Mouse (Mus musculus) heart, embryonic 15.5 days (tissue): ENCODE results near the gene Supt5. TPM values are rescaled to one million over a fixed set of nuclear protein-coding genes. Genes with fewer than 3 reads are reported as not detected.

Experiments
- ATAC-seq: fragments of 200-750 bp; cut with Nextera tagmentation; replicated peaks from 2 replicates; pipeline ENCODE4 v1.8.0; 2017; ENCODE audit warnings: low read depth, moderate TSS enrichment; ENCODE audit not compliant: insufficient number of reproducible peaks, insufficient read depth, low FRiP score
- H3K27ac ChIP-seq: fragments of 300-500 bp; sonication (generic); 2 replicates; pipeline ENCODE4 v1.5.1; 2015; ENCODE audit warnings: mild to moderate bottlenecking, inconsistent platforms
- H3K27me3 ChIP-seq: fragments of 300-500 bp; sonication (generic); 2 replicates; pipeline ENCODE4 v1.6.1; 2015; ENCODE audit warnings: inconsistent platforms
- H3K36me3 ChIP-seq: fragments of 300-500 bp; sonication (generic); 2 replicates; pipeline ENCODE4 v1.6.1; 2015; ENCODE audit warnings: mild to moderate bottlenecking, inconsistent platforms
- H3K4me1 ChIP-seq: fragments of 300-500 bp; sonication (generic); replicated peaks from 2 replicates; pipeline ENCODE4 v1.6.1; 2015; ENCODE audit warnings: inconsistent platforms
- H3K4me2 ChIP-seq: fragments of 300-500 bp; sonication (generic); 2 replicates; pipeline ENCODE4 v1.6.1; 2015; ENCODE audit warnings: inconsistent platforms, mild to moderate bottlenecking, moderate library complexity
- H3K4me3 ChIP-seq: fragments of 300-500 bp; sonication (generic); 2 replicates; pipeline ENCODE4 v1.5.1; 2015; ENCODE audit warnings: mild to moderate bottlenecking, inconsistent platforms
- H3K9ac ChIP-seq: fragments of 300-500 bp; sonication (generic); 2 replicates; pipeline ENCODE4 v1.6.1; 2015; ENCODE audit warnings: mild to moderate bottlenecking, inconsistent platforms
- H3K9me3 ChIP-seq: fragments of 300-500 bp; sonication (generic); replicated peaks from 2 replicates; pipeline ENCODE4 v1.6.1; 2016; ENCODE audit warnings: inconsistent platforms
- WGBS: fragments of 180-500 bp; shearing (Covaris S2); methylation state at CpG from one replicate; pipeline ENCODE4 v1.1.7; 2015; ENCODE audit warnings: mixed read lengths; 5-methylcytosine and 5-hydroxymethylcytosine counted together
- polyA plus RNA-seq: library from polyadenylated mRNA; unstranded; fragments of >200 nt; fragmentation: Nextera tagmentation; extraction: Ambion mirVana; gene quantifications from 2 replicates; pipeline ENCODE4 v1.2.1, GENCODE M21; 2015

The Supt5 gene
- polyA plus RNA-seq, 1 experiment from 2014 or later = 52.0 TPM

DNA sequence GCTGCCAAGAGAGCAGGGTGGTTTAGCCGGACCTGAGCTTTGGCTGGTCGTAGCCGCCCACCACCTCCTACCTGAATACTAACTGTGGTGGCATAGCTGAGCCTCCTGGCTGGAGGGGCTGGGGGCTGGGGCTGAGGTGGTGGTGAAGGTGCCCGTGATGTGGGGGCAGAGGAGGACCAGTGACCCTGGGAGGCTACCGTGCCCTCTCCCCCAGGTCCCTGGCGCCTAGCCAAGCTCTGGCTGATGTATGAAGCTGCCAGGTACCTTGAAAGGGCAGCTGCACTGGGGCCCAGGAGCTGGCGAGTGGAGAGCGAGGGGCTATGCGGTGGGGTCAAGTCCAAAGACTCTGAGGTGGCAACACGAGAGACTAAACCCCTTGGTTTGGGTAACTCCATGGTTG is 21.3 kb upstream of the Supt5 start:
- 79% methylated on average over 10 of the region's 10 CpGs for WGBS

GRCm38 (mm10) chr7:28358431-28358830 is 19.9 kb upstream of the Supt5 start:
- H3K9ac ChIP-seq = peak overlapping the region; percentile 10; the same call in 1 of the 2 replicates
- H3K36me3 ChIP-seq = peaks cover 51% of the 10 kb centered on the region
- no peaks in the 10 kb centered on the region for H3K9me3 ChIP-seq
- peak overlapping the region; percentile 83 for H3K27ac ChIP-seq
- WGBS = 53% methylated on average over 7 of the region's 7 CpGs
- H3K4me2 ChIP-seq = peak overlapping the region; percentile 17; the same call in 1 of the 2 replicates
- no peak overlapping the region for H3K4me3 ChIP-seq
- no peaks in the 10 kb centered on the region for H3K27me3 ChIP-seq
- H3K4me1 ChIP-seq = peaks cover 41% of the 10 kb centered on the region
- ATAC-seq = no peak

More for the DNA sequence above, 21.3 kb upstream of the Supt5 start:
- Histone ChIP-seq H3K9me3 (no peaks in the 10 kb centered on the region), H3K4me1 (peaks cover 41% of the 10 kb centered on the region), H3K9ac (no peak overlapping the region), H3K27ac (no peak overlapping the region), H3K27me3 (no peaks in the 10 kb centered on the region), H3K4me3 (no peak overlapping the region), H3K4me2 (no peak overlapping the region), H3K36me3 (peaks cover 53% of the 10 kb centered on the region)
- no peak for ATAC-seq

DNA sequence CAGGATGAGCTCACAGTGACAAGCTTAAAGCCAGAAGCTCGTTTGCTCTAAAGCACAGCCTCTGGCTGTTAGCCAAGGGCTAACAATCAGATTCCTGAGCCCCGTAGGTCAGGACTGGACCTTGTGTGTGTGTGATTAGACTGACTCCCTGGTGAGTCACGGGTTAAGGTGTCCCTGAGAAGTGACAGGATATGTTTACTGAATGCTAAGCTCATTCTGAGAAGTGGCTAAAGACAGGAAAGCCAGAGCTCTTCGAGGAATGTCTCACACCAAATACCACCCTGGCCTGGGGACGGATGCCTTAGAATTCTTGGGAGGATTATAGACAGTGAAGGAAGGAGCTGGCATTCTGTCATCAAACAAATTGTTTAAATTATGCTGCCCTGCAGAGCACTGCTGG is 19.4 kb upstream of the Supt5 start:
- peak; percentile 13; the same call in 1 of the 2 replicates for ATAC-seq
- Histone ChIP-seq H3K9ac (peak overlapping the region; percentile 10; the same call in 1 of the 2 replicates), H3K27ac (peak overlapping the region; percentile 83), H3K4me3 (no peak overlapping the region), H3K9me3 (no peaks in the 10 kb centered on the region), H3K27me3 (no peaks in the 10 kb centered on the region), H3K4me1 (peaks cover 41% of the 10 kb centered on the region), H3K36me3 (peaks cover 53% of the 10 kb centered on the region), H3K4me2 (peak overlapping the region; percentile 17; the same call in 1 of the 2 replicates)
- 3% methylated on average over 5 of the region's 5 CpGs for WGBS

DNA sequence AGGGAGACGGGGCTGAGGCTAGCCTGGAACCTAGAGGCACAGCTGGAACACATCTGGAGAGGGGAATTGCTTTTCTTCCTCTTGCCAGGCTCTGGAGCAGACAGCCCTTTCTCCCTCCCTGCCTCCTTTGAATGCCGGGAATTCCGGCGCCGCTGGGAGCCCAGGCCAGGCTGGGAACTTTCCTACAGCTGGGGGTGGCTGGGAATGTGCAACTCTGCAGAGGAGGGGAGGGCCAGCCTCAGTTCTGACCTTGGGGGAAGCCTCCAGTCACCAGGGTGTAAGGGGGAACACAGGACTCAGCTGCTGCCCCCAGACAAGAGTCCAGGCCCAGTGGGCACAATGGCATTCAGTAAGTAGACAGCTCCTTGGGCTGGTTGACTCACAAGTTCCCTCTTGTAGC is 18.4 kb upstream of the Supt5 start:
- ATAC-seq = peak; percentile 67
- Histone ChIP-seq H3K4me3 (no peak overlapping the region), H3K9ac (0 out of 2 replicates have a peak overlapping the region, but pooled peaks have one; percentile 5), H3K27me3 (no peaks in the 10 kb centered on the region), H3K36me3 (peaks cover 56% of the 10 kb centered on the region), H3K27ac (peak overlapping the region; percentile 83), H3K4me1 (peaks cover 38% of the 10 kb centered on the region), H3K9me3 (no peaks in the 10 kb centered on the region), H3K4me2 (no peak overlapping the region)
- under 1% methylated on average over 5 of the region's 5 CpGs for WGBS

DNA sequence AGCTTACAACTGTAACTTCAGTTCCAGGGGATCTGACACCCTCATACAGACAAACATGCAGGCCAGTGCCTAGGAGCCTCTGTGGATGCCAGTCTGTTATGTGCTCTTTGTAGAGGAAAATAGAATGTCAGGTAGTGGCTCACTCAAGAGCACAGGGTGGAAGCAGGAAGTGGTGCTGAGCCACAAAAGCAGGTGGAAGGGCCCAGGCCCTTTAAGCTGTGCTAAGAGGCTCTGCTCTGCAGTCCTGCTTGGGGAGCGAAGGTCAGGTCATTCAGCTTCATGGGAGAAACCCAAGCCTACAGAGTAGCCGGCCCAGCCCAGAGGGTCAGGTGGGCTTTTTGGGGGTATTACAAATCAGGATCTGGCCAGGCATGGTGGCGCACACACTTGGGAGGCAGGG is 16.7 kb upstream of the Supt5 start:
- 85% methylated on average over 3 of the region's 3 CpGs for WGBS
- Histone ChIP-seq H3K9ac (no peak overlapping the region), H3K4me3 (no peak overlapping the region), H3K4me2 (no peak overlapping the region), H3K27ac (no peak overlapping the region), H3K27me3 (no peaks in the 10 kb centered on the region), H3K4me1 (peaks cover 43% of the 10 kb centered on the region), H3K9me3 (no peaks in the 10 kb centered on the region), H3K36me3 (peaks cover 40% of the 10 kb centered on the region)
- ATAC-seq = no peak

DNA sequence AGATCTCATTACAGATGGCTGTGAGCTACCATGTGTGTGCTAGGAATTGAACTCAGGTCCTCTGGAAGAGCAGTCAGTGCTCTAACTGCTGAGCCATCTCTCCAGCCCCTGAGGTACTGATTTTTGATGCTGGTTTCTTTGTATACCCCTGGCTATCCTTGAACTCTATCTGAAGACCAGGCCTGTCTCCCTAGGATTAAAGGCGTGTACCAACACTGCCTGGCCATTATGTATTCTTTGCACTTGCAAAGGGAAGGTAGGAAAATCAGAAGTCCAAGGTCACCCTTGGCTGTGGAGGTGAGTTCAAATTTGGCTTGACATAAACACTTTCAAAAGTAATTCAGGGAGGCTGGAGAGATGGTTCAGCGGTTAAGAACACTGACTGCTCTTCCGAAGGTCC is 16.1 kb upstream of the Supt5 start:
- Histone ChIP-seq H3K9me3 (no peaks in the 10 kb centered on the region), H3K36me3 (peaks cover 34% of the 10 kb centered on the region), H3K4me2 (no peak overlapping the region), H3K27me3 (no peaks in the 10 kb centered on the region), H3K4me3 (no peak overlapping the region), H3K4me1 (peaks cover 42% of the 10 kb centered on the region), H3K27ac (no peak overlapping the region), H3K9ac (no peak overlapping the region)
- 91% methylated on average over 3 of the region's 3 CpGs for WGBS
- ATAC-seq = no peak

DNA sequence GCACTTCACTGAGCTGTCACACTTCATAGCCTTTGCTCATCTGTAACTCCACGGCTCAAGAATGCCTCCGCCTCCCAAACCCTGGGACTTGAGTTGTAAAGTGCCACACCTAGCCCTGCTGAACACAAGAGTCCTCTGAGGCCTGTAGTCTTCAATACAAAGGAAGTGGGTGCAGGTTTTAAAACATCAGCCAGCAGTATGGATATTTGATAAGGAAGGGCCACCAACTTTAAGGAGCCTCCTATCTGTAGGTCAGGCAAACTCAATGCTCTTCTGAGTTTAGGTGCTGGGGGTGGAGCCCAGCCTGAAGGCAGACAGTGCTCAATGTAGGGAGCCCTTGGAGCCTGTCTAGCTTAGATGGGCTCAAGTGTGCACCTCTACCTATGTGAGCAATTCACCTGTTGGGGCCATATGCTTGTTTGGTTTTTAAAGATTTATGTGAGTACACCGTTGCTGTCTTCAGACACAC is 15.6 kb upstream of the Supt5 start:
- H3K4me1 ChIP-seq = peaks cover 44% of the 10 kb centered on the region
- H3K4me3 ChIP-seq = no peak overlapping the region
- H3K27me3 ChIP-seq = no peaks in the 10 kb centered on the region
- 86% methylated on average over 3 of the region's 3 CpGs for WGBS
- H3K36me3 ChIP-seq = peaks cover 30% of the 10 kb centered on the region
- H3K9me3 ChIP-seq = no peaks in the 10 kb centered on the region
- no peak overlapping the region for H3K4me2 ChIP-seq
- H3K9ac ChIP-seq = no peak overlapping the region
- no peak overlapping the region for H3K27ac ChIP-seq
- ATAC-seq = no peak

GRCm38 (mm10) chr7:28353267-28353666 is 14.7 kb upstream of the Supt5 start:
- Histone ChIP-seq H3K4me1 (peaks cover 35% of the 10 kb centered on the region), H3K27ac (no peak overlapping the region), H3K9me3 (no peaks in the 10 kb centered on the region), H3K4me3 (no peak overlapping the region), H3K9ac (no peak overlapping the region), H3K4me2 (no peak overlapping the region), H3K27me3 (no peaks in the 10 kb centered on the region), H3K36me3 (peaks cover 27% of the 10 kb centered on the region)
- ATAC-seq = no peak
- 90% methylated on average over 2 of the region's 2 CpGs for WGBS

- 31% methylated on average over 4 of the region's 4 CpGs for WGBS
- H3K4me1 ChIP-seq = peaks cover 23% of the 10 kb centered on the region
- peak overlapping the region; percentile 77 for H3K4me2 ChIP-seq
- no peak overlapping the region for H3K27ac ChIP-seq
- H3K9ac ChIP-seq = peak overlapping the region; percentile 97
- peak overlapping the region; percentile 81 for H3K4me3 ChIP-seq
- H3K27me3 ChIP-seq = no peaks in the 10 kb centered on the region
- peaks cover 27% of the 10 kb centered on the region for H3K36me3 ChIP-seq
- H3K9me3 ChIP-seq = no peaks in the 10 kb centered on the region
- ATAC-seq = no peak
Observed at GRCm38 (mm10) chr7:28351676-28352191, 13.2 kb upstream of the Supt5 start.

DNA sequence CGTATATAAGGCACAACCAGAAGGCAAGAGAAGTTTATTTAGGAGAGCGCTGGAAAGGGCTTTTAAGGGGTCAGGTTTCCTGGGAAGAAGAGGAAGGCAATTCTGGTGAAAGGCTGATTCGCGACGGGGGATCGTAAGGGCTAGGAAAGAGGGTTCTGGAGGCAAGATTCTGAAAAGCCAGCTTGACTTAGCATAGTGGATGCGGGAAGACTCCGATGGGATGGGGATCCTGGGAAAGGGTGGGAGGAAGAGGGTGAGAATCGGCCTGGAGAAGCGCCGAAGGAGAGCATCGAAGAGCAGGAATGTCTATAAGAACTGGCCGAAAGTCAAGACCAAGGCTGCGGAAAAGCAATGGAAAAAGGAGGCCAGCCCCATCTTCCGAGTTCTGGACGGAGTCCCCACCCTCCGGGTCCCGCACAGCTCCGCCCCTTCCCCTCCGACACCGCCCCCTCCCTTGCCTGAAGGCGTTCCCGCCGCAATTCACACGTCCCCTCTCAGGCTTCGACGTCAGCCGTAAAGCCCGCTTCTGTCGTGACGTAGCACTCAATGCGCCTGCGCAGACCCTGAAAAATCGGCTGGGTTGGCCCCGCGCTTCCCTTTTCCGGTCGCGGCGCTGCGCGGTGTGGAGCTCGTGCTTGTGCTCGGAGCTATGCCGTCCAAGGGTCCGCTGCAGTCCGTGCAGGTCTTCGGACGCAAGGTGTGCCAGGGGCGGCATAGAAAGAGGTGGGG is 11.8 kb upstream of the Supt5 start, which contains the start of gene Rps16:
Gene Rps16, plus strand, starts transcription at position 498 of the 729 bp plus-strand sequence.
- H3K4me3 ChIP-seq = peak within 1 kb of the TSS; percentile 81
- ATAC-seq = peak; percentile 94
- H3K9ac ChIP-seq = peak within 1 kb of the TSS; percentile 97

GRCm38 (mm10) chr7:28348601-28349000 is 10.1 kb upstream of the Supt5 start:
- no peaks in the 10 kb centered on the region for H3K27me3 ChIP-seq
- no peak overlapping the region for H3K4me3 ChIP-seq
- peaks cover 16% of the 10 kb centered on the region for H3K36me3 ChIP-seq
- ATAC-seq = no peak
- no peaks in the 10 kb centered on the region for H3K9me3 ChIP-seq
- no peak overlapping the region for H3K4me2 ChIP-seq
- WGBS = 79% methylated on average over 7 of the region's 7 CpGs
- H3K4me1 ChIP-seq = peaks cover 21% of the 10 kb centered on the region
- H3K9ac ChIP-seq = no peak overlapping the region
- no peak overlapping the region for H3K27ac ChIP-seq

More for the DNA sequence above, 11.8 kb upstream of the Supt5 start, which contains the start of gene Rps16:
- peak within 1 kb of the TSS; percentile 87 for H3K27ac ChIP-seq
- H3K9me3 ChIP-seq = no peaks in the 10 kb centered on the region
- H3K4me1 ChIP-seq = peaks cover 21% of the 10 kb centered on the region
- H3K27me3 ChIP-seq = no peaks in the 10 kb centered on the region
- peak within 1 kb of the TSS; percentile 77 for H3K4me2 ChIP-seq
- peaks cover 27% of the 10 kb centered on the region for H3K36me3 ChIP-seq
- WGBS = under 1% methylated on average over 50 of the region's 50 CpGs
